Mouse (Mus musculus): Measurements from ENCODE around the gene Gm28036. TPM values are rescaled to one million over a fixed set of nuclear protein-coding genes. Genes with fewer than 3 reads are reported as not detected.
"Not testable (repeated sequence)": the region's sequence is repeated elsewhere in the genome, so short reads cannot be mapped to it uniquely, and the experiment has no call there.

Gene Gm28036
- total RNA-seq (2021) = 10 to 100 TPM; 21.3 to 24.4 TPM

DNA sequence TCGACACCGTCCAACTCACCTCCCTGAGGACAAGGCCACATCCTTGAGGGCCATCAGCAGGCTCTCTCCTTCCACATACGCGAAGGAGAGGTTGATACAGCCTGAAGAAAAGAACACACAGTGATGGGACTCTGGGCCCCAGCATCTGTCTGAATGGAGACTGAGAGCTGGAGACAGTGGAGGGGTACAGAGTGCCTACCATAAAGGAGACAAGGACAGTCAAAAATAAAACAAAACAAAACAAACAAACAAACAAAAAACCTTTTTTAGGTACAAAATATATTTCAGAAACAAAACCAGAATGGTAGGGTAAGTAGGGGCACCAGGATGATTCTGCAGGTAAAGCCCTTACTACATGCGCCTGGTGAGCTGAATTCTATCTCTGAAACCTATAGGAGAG lies at the start of gene Gm28036:
Gene Gm28036, minus strand, starts transcription at position 101 of the 400 bp plus-strand sequence.
- DNase-seq (ENCODE audit: extremely low spot score in 1 of 2, low spot score in 1 of 2) = no peak

DNA sequence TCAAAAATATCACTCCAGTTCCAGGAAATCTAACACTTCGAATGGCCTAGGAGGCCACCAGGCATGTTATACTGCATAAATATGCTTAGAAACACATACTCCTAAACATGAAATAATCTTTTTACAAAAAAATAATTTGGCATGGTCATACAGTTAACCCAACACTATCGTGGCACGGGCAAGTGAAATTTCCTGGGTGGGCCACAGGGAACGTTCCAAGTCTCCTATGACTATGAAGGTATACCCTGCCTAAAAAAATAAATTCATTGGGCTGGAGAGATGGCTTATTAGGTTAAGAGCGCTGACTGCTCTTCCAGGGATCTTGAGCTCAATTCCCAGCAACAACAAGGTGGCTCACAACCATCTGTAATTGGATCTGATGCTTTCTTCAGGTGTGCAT lies 39.7 kb upstream of the Gm28036 start:
- DNase-seq (ENCODE audit: extremely low spot score in 1 of 2, low spot score in 1 of 2) = no peak

DNA sequence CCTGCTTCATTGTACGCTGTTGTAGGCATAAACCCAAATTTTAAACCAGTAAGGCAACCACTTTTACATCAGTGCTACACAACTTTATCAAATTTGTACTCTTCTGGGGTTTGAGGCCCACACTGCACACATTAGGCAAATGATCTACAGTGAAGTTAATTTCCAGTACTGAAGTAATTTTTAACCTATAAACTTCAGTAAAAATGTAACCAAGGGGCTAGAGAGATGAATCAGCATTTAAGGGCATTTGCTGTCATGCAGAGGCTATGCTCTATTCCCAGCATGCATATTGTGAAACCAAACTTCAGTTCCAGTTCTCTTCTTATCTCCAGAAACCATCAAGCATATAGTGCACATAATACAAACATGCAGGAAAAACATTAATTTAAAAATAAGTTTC lies 38.6 kb upstream of the Gm28036 start:
- DNase-seq (ENCODE audit: extremely low spot score in 1 of 2, low spot score in 1 of 2) = no peak

DNA sequence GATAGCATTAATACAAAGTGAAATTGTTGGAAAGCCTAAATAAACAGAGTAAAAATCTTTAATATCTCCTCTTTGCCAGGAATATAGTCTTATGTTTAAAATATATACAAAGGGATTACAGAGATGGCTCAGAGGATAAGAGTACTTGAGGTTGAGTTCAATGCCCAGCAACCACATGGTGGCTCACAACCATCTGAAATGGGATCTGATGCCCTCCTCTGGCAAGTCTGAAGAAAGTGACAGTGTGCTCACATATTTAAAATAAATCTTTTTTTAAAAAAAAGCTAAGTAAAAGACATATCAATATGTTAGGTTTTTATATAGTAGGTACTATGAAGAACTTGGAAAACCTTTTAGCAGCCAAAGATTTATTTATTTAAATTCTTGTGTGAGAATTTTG lies 24.6 kb upstream of the Gm28036 start:
- no peak for DNase-seq (ENCODE audit: extremely low spot score in 1 of 2, low spot score in 1 of 2)

DNA sequence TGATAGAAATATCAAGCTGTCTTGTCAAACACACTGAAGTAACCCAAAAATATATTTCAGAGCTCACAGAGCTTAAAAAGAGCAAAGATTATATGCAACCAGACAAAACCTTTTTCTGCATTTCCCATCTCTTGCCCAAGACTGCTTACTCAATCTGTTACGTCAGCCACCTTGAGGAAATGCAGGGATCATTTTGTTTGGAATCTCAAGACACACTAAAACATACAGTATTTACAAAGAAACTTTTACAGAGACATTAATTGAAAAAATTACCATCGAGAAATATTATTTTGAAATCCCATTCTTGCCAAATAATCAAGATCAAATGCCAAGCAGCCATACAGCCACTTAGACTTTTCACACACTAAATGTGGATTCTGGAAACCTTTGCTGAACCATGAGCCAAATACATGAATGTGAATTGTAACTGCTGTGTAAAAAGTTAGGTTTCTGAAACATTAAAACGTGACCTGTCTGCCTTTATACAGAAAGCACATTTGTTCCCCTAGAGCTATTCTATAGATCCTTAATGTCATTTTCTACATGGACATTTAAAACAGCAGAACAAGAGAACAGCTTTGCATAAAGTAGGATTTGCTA lies 20.5 kb upstream of the Gm28036 start:
- DNase-seq (ENCODE audit: extremely low spot score in 1 of 2, low spot score in 1 of 2) = no peak

DNA sequence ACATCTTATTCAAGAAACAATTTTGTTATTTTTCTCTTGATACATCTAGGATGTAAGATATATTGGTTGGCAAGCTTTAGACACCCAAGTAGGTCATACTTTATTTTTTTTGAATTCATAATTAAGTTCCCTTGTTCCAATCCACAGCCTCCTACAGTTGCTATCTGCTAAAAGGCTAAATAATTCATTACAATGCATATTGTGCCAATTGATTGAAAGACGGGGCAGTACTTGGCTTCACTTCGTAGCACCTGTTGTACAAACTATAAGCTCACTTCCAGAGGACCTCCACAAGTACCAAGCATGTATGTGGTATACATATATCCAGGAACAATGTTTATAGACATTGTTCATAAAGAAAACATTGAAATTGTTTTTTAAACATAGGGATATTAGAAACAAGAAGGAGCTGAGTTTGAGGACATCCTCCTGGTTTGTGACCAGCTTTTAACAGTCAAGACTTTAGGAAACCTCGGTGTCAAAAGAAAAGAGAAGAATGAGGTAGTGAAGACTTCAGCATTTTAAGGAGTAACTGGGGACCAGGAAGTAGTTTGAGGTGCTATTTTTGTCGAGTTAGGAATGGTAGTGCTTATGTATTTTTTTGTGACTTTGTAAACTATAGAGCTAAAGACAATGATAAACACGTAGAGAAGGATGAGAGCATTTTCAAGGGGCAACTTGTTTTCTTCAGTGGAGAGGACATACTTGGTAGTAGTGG lies 19.5 kb upstream of the Gm28036 start:
- no peak for DNase-seq (ENCODE audit: extremely low spot score in 1 of 2, low spot score in 1 of 2)

DNA sequence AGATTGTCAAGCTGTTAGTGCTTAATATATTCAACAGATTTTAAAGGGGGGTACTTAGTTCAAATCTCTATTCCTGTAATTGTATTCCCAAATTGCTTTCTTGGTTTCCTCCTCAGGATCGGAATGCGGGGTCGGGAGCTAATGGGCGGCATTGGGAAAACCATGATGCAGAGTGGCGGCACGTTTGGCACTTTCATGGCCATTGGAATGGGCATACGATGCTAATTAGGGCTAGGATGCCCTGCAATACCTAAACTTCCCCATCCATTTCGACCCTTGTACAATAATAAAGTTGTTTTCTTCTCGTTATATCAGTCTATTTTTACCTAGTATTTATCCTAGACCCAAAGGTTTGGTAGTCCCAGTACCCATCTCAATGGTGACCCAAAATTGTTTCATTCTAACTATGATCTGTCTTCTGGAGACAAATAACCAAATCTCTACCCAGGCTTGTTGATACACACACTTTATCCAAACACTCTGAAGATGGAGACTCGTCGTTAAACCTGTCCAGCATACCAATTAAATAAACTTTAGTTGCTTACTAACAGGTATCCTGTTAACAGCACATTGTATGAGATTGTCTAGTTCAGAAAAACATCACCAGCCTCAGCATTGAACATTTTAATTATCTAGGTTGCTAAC lies 18.7 kb upstream of the Gm28036 start:
- no peak for DNase-seq (ENCODE audit: extremely low spot score in 1 of 2, low spot score in 1 of 2)

DNA sequence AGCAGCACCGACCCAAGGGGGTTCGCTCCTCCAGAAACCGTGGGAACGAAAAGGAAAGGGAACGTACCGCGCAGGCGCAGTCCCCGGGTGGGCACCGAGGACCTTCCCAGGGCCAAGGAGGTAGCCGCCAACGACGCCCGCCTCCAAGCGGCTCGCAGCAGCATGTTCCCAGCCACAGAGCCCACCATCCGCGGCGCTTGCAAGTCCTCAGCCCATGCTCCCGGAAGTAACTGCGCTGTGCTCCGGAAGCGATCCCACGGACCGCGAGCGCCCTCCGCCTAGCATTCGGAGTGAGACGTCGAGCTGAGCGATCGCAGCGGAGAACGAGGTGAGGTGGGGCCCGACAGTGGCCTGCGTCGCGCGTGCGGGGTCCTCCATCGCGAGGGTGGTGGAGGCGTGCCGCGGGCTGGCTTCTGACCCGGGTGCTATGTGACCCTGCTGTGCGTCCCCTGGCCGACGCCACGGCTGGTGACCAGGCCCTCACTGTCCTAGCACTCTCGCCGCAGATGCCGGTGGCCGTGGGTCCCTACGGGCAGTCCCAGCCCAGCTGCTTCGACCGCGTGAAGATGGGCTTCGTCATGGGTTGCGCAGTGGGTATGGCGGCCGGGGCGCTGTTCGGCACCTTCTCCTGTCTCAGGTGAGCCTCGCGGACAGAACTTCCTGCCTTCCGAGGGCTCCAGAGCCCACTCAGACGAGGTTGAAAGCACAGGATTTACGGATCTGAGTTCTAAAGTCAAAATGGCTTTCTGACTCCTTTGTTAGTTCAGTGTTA lies 17.2 kb upstream of the Gm28036 start, which contains the start of the genes Romo1 and Nfs1:
Gene Romo1, plus strand, starts transcription at position 87 of the 772 bp plus-strand sequence.
Gene Nfs1, minus strand, starts transcription at position 234 of the 772 bp plus-strand sequence.
- peak; percentile 84 to 91 for DNase-seq (ENCODE audit: extremely low spot score in 1 of 2, low spot score in 1 of 2)

DNA sequence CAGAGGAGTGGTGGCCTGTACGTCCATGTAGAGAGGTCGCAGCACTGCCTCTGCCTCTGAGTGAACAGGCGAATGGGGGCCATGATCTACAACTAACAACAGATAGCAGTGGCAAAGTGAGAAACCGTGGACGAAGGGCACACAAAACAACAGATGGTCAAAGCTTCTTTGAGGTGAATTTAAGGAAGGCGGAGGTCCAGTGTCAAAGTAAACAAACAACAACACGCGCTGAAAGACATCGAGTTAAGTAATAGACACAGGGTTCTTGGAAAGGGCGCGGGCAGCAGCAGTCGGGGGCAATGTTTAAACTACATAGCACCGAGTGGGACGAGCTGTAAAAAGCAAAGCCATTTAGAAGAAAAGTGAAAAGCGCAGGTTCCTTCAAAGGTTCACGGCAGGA lies 16.5 kb upstream of the Gm28036 start:
- no peak for DNase-seq (ENCODE audit: extremely low spot score in 1 of 2, low spot score in 1 of 2)

DNA sequence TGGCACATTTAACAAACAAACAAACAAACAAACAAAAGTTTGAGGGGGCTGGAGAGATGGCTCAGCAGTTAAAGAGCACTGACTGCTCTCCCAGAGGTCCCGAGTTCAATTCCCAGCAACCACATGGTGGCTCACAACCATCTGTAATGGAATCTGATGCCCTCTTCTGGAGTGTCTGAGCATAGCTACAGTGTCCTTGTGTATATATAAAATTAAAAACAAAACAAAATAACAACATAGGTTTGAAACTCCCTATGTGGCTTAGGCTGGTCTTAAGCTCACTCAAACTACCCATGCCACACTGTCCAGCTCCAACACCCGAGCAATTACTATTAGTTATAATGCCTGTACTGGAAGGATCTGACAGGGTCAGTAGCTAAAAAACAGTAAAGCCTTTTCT lies 15.9 kb upstream of the Gm28036 start:
- no peak for DNase-seq (ENCODE audit: extremely low spot score in 1 of 2, low spot score in 1 of 2)

DNA sequence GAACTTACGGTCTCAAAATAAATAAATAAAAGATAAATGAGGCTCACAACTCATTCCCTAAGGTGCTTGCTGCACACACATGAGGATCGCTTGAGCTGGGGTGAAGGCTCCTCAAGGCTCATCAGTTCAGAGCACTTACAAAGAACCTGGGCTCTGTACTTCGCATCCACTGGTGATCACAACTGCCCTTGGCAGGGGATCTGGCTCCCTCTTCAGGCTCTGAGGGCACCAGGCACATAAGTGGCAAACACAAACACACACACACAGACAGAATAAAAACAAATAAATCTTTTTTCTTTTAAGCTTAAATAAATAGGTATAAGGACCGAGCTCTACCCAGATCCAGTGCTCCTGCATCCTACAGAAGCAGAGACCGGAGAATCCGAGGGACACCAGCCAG lies 8.8 kb upstream of the Gm28036 start:
- DNase-seq (ENCODE audit: extremely low spot score in 1 of 2, low spot score in 1 of 2) = no peak

DNA sequence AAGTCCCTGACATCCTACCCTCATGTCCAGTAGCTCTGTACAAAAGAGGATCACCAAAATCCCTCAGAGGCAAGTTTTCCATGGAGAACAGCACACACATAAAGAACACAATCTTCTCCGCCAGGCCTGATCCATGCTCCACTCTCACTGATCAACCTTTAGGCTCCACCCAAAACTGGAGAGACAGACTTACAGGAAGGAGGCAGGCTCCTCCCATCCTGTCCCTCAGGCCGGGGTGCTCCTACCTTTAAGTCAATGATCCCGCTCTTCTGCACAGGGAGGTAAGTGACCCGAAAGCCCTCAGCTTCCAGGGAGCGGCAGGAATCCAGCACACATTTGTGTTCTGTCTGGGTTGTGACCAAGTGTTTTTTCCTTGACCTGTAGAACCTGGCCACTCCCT lies 7.3 kb upstream of the Gm28036 start:
- DNase-seq (ENCODE audit: extremely low spot score in 1 of 2, low spot score in 1 of 2) = no peak

DNA sequence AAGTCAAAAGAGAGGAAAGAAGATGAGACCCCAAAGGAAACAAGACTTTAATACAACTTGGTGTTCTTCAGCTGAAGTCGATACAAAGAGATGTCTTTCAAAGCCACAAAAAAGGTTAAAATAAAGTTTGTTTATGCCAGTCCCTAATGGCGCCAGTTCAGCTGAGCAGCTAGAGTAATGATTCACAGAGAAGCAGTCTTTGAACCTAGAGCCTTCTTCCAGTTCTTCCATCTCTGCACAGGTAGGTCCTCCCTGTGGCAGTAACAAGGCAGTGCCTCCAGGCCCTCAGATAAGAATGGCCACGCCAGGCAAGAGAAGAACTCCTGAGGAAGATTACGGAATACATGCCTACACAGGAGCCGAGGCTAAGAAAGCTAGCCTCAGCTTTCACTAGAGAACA lies 3.2 kb downstream of the Gm28036 start:
- DNase-seq (ENCODE audit: extremely low spot score in 1 of 2, low spot score in 1 of 2) = no peak

DNA sequence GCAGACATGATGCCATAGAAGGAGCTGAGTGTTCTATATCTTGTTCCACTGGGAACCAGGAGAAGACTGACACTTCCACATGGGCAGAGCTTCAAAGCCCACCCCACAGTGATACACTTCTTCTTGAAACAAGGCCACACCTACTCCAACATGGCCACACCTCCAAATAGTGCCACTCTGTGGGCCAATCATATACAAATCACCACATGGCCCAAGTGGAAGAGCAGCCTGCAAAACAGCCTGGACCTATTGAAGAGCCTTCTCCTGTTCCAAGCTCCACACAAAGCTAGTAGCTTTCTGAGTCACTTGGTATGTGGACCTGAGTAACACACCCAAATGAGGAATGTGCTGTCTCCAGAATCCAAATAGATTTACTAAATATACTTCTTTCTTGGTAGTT lies 7.3 kb downstream of the Gm28036 start:
- DNase-seq (ENCODE audit: extremely low spot score in 1 of 2, low spot score in 1 of 2) = no peak

DNA sequence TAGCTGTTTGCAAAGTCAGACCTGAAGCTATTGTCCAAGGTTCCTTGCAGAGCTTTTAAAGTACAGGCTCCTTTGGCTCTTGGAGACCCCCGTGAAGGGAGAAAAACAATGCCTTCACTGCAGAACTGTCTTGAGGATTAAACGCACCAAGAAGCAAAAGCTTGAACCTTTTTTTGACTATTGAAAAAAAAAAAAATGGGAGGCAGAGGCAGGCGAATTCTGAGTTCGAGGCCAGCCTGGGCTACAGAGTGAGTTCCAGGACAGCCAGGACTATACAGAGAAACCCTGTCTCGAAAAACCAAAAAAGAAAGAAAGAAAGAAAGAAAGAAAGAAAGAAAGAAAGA lies 14.8 kb downstream of the Gm28036 start:
- not testable (repeated sequence) for DNase-seq (ENCODE audit: extremely low spot score in 1 of 2, low spot score in 1 of 2)

DNA sequence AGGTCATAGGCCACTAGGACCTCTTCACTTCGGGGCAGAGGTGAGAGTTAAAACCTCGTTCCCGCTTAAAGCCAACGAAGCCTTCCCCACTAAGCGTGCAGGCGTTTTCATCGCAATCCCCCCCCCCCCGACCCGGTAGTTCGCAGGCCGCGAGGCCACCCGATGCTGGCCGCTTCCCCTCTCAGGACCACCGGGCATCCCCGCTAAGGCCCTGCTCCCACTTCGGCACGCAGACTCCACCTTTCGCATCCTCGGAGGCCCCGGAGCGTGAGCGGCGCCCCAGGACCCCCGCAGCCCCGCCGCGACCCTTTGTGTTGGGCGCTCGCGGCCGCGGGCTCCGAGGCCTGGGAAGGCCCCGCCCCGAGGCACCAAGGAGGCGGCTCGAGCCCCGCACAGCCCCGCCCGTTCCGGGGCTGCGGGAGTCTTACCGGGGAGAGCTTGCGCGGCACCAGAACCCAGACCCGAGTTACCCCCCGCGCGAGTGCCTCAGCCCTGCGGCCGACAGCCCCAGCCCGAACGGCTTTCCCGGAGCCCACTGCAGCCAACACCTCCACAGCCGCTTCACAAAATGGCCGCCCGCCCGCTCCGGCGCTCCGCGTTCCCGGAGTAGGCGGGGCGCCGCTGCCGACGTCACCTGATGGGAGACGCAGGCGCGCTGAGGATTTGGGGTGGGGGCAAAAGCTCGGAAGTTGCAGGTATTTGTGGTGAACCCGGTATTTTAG lies 15.4 kb downstream of the Gm28036 start, which contains the start of the genes Cpne1 and Rbm12:
Gene Cpne1, minus strand, starts transcription at position 608 of the 722 bp plus-strand sequence.
Gene Rbm12, minus strand, starts transcription at position 621 of the 722 bp plus-strand sequence.
- DNase-seq (ENCODE audit: extremely low spot score in 1 of 2, low spot score in 1 of 2) = peak; percentile 87 to 89

DNA sequence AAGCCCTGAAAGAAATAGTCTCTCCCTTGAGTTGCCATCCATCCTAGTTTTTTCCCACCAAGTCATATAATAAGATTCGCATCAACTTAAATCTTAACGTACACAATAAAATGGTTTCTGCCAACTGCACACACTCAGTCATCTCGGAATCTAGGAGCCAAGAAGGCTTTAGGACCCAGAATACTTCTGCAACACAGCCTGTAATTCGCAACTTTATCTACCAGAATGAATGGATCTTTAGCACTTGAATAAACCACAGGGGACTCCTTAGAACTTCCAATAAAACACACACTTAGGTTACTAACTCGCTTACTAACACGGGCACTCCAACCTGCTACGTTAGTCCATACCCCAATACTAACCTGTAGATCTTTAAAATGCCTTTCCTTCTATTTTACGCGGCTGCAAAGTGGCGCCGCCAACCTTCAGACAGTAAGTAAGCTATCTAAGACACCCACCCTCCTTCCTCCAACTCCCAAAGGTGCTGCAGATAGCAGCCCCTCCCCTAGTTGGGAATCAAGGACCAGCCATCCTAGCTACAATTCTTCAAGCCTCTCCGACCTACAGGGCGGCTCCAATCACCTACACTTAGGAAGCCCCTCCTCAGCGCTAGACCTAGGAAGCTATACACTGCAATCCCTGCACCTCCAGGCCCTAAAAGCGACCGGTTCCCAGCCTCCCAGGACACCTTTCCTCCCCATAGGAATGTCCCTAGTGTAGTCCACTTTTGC lies 16.1 kb downstream of the Gm28036 start:
- DNase-seq (ENCODE audit: extremely low spot score in 1 of 2, low spot score in 1 of 2) = no peak

DNA sequence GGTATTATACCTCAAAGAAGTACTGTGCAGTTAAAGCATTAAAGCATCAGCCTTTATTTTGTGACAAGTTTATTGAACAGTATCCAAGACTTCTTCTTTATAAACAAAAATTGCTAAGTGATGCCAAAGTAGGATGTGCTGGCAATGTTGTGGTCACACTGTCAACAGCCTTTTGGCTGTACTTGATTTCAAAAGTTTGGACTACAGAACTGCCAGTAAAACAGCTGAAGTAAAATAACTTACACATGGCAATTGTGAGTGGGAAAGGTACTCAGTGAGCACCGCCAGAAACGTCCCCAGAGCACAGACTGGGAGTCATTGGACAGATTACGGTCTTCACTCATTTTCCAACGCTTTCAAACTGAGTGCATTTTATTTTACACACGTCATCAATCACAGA lies 35.0 kb downstream of the Gm28036 start:
- DNase-seq (ENCODE audit: extremely low spot score in 1 of 2, low spot score in 1 of 2) = no peak

DNA sequence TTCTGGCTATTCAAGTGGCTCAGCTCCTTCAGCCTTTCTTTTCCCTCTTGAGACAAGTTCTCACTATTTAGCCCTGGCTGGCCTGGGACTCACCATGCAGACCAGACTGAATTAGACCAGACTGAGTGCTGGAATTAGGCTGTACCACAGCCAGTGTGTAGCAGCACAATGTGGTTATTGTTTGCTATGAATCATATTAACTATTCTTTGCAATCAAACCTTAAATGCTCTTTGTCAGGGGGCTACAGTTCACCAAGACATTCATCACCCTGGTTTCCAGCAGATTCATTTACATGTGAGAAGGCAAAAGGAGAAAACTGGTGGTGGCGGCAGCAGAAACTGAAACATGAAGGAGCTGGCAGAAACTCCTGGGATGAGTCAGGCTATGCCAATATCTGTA lies 37.1 kb downstream of the Gm28036 start:
- no peak for DNase-seq (ENCODE audit: extremely low spot score in 1 of 2, low spot score in 1 of 2)

All from layer of hippocampus, postnatal 25 days (tissue).